Mouse (Mus musculus) olfactory bulb, adult 2 months (tissue): ENCODE results near the gene Egln3.

Source experiments
- CTCF ChIP-seq: fragments of 200-500 bp; IDR thresholded peaks from 2 replicates; pipeline ENCODE4 v1.5.1; 2012; ENCODE audit warnings: low read depth, mild to moderate bottlenecking, low read length, moderate library complexity; ENCODE audit not compliant: insufficient read depth
- POLR2A ChIP-seq: fragments of 200-500 bp; IDR thresholded peaks from 2 replicates; pipeline ENCODE4 v1.6.1; 2012; ENCODE audit warnings: mild to moderate bottlenecking, low read depth, low read length, moderate library complexity; ENCODE audit not compliant: insufficient read depth

GRCm38 (mm10) chr12:54162637-54163131, 41.0 kb downstream of the Egln3 start:
- TF ChIP-seq POLR2A, result no peak
- TF ChIP-seq CTCF, result no peak
